Mouse (Mus musculus) spleen, postnatal 36 days (tissue): ENCODE data around the gene Drd3.
A peak's percentile ranks its signal among the peaks of the same experiment; 100 is the strongest.

ENCODE experiments used
- DNase-seq, 2 experiments: peaks; one replicate each; pipeline ENCODE4 v3.0.0; 2022; ENCODE audit warnings: low spot score in 2 of 2, mixed read lengths in 1 of 2

Gene Drd3

GRCm38 (mm10) chr16:43753751-43754150, at the start of gene Drd3:
Gene Drd3 (plus strand): TSS chr16:43754026.
- no peak for DNase-seq

DNA sequence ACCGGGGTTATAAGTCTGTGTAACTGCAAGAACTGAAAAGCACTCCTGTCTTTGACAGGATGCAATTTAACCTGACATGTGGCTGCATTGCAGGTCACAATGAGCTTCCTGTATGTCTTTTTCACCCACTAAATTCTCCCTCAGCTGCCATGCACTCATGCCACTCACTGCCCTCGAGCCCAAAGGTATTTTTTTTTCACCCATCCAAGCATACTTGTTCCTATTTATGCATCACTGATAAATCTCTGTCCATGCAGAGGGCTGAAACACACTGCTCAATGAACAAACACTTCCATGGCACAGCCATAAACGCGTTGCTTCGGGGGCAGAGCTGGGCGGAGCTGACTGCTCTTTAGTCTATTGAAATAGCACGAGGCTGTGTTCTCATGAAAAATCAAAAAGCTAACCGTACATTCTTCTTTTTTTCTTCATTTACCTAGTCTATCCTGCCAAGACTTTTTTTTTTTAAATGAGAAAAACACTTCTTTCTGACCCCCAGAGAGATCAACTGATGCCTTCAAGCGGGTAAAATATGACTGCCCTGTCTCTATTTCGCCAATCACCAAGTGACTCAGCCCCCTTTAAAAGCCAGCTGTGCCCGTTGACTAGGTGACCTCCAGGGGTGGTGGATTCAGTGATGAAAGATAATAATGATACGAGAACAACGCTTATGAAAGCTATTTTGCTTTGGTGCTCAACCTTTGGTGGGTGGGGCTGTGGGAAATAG, 45.3 kb upstream of the Drd3 start:
- DNase-seq, result no peak

DNA sequence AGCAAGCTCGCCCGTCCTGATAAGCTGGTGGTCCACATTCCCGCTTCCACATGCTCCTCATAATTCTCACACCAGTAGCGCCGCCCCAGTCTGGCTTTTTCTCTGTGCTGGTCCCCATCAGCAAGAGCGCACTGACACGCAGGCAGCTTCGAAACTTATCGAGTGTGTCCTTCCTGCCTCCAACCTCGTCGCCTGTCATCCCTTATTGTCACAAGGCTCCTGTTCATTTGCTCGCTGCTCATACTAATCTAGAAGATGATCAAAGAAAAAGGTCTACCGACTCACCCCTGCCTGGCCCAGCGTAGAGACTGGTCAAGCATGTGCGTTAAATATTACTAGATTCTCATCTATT, 44.8 kb upstream of the Drd3 start:
- peak in 1 of 2 experiments; percentile 32 for DNase-seq

DNA sequence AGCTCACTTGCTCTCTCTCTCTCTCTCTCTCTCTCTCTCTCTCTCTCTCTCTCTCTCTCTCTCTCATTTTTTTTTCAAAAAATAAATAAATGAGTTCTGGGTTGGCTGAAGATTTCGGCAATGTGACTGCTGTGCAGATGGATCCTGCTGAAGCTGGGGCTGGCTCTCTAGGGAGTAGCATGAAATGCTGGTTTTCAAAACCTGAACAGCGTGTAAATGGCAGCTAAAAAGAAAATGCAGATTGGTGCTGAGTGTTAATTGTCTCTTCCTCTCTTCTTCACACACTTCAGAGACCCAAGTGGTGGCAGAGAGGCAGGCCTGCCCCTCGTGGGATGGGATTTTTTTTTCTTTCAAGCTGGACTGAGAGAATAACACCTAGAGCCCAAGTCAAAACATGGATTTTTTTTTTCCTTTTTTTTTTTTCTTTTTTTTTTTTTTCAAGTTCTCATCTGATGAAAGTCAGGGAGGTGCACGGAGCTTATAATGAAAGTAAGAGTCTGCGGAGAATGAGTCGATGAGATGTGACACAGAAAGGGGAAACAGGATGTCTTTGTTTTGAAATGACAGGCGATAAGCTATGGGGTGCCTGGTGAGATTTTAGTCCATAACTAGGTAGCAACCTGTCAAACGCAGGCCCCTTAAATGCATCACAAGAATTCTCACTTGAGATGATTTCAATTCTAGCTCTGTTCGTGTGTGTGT, 44.2 kb upstream of the Drd3 start:
- DNase-seq, result peak; percentile 59 to 70

DNA sequence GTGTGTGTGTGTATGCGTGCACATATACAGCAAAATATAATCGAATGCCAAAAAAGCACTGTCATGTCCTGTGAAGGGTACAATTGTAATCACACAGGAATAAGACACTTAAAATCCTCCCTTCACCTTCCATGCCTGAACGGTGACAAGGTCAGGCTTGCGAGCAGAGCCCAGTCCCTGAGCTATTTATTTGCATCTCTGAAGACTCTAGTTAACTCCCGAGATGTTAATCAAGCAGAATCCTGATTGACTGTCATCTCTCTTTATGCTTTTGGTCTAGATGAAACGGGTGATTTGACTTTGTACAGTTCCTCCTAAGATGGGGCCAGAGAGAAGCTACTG, 43.7 kb upstream of the Drd3 start:
- DNase-seq, result no peak

- no peak for DNase-seq
These were observed 43.2 kb upstream of the Drd3 start for GRCm38 (mm10) chr16:43710651-43711050.

GRCm38 (mm10) chr16:43711361-43711760, 42.5 kb upstream of the Drd3 start:
- DNase-seq, result no peak

DNA sequence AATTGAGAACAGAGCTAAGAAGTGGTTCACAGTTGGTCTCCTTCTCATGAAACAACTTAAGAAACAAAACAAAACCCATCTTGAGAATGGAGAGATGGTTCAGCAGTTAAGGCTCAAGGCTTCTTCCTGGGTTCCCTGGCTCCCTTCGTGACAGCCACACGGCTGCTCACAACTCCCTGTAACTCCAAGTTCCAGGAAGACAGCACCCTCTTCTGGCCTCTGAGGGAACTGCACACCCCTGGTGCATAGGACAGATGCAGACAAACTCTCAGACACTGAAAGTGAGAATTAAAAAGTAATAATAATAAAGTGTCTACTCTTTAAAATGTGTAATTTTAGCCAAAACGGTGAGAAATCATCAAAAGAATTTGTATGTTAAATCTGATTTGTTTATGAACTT, 29.4 kb upstream of the Drd3 start:
- no peak for DNase-seq

DNA sequence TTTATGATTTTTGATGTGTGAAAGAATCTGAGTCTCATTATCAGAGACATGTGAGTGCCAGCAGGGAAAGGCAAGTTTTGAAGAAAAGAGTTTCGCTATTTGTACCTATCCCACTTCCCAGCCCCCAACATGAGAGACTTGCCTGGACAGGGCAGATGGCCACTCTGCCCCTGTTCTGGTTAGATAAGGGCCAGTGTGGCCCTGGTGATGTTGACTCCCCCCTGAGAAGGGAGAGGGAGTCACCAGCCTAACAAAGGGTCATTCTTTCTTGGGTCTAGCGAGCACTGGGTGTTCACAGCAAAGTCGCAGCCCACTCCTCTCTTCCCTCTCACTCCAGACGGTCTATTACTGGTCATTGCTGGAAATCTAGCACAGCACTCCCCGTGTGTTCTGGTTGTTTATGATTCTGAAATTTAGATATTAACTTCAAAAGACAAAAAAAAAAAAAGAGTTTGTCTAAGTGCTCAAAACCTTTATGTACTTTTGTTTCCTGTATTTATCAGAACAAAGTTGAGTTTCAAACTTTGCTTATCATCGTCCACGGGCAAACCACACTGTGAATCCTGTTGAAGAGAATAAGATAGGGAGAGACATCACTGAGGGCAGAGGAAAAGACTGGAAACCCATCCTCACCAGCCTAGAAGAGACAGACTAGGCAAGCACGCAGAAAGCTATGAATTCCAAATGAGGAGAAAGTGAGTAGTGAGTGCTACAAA, 24.2 kb upstream of the Drd3 start:
- DNase-seq, result no peak

DNA sequence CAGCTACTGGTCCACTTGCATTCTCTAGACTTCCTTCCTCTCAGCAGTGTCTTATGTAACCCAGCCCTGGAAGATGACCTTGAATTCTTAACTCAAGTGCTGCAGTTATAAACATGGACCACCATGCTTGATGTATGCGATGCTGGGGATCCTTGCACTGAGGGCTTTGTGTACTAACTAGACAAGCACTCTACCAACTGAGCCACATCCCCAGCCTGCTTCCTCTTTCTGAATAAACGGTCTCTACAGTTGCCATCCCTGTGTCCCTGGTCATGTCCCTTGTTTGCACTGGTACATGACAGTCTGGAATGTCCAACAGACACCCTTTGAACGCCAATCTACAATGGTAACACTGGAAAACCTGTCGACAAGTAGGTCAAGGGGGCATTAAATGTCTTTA, 23.5 kb upstream of the Drd3 start:
- DNase-seq, result no peak

- DNase-seq, result no peak
These were observed 21.3 kb upstream of the Drd3 start for GRCm38 (mm10) chr16:43732496-43732895.

DNA sequence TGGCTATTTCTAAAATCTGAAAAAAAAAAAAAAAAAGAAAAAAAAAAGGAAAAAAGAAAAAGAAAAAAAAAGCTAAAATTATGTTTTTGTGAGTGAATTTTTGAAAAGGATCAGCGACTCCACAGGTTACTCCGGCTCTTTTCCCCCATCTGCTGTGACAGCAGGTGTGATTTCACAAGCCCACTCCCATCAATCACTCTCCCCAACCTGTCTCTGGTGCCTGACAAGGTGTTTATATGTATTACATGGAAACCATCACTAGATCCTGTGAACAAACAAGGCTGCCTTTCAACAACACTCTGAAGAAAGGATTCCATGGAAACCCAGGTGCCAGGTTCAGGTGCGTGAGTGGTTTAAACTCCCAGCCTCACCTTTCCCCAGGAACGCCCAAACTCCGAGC, 20.9 kb upstream of the Drd3 start:
- no peak for DNase-seq

DNA sequence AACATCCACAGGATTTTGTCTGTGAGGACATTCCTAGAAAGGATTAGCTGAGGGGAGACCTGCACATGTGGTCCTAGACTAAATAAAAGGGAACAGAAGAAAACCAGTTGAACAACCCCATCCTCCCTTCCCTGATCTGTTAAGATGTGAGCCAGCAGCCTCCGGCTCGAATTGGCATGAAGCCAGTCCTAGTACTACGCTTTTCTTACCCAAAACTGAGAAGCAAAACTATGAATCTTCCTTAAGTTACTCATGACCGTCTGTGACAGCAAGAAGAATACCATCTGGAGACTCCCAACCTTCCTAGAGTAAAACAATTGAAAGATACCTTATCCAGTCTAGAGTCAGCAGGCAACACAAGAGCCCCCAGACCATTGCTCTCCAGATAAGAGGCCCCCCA, 15.9 kb upstream of the Drd3 start:
- no peak for DNase-seq

GRCm38 (mm10) chr16:43740936-43741335, 12.9 kb upstream of the Drd3 start:
- no peak for DNase-seq

DNA sequence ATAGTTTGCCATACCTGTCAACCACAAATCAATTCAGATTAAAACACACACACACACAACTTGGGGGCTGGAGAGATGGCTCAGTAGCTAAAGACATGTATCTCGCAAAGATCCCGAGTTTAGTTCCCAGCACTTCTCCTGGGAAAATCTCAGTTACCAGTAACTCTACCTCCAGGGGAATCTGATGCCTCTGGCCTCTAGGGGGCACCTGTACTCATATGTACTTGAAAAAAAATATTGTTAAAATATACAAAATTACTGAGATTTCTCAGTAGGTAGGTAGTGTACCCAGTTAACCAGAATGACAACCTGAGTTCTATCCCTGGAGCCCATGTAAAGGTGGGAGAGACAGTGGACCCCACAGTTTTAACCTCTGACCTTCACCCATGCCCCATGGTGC, 5.4 kb upstream of the Drd3 start:
- no peak for DNase-seq

GRCm38 (mm10) chr16:43752900-43753299, 926 bp upstream of the Drd3 start:
- no peak for DNase-seq

- no peak for DNase-seq
These were observed 18.5 kb downstream of the Drd3 start for GRCm38 (mm10) chr16:43772358-43772757.

GRCm38 (mm10) chr16:43772766-43773165, 18.9 kb downstream of the Drd3 start:
- no peak for DNase-seq

- no peak for DNase-seq
These were observed 19.7 kb downstream of the Drd3 start for GRCm38 (mm10) chr16:43773506-43773905.

- DNase-seq, result no peak
These were observed 23.1 kb downstream of the Drd3 start for GRCm38 (mm10) chr16:43776886-43777285.

DNA sequence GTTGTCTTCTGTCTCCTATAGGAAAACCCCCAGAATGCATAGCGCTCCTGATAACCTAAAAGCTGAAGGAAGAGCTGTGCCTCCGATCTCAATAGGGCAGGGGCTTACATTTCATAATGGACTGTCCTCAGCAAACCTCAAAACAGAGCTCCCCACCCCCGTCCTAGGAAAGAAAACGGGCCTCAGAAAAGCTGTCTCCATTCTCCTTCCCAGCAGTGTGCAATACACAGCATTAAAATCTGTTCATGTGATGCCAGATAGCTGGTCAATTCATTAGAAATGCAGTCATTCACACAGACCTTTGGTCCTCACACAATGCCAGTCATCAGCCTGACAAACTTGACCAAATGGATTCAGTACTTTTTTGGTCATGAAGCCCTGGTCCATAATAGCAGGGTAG, 45.7 kb downstream of the Drd3 start:
- no peak for DNase-seq

- DNase-seq, result no peak
These were observed 46.4 kb downstream of the Drd3 start for GRCm38 (mm10) chr16:43800119-43800721.

- DNase-seq, result no peak
These were observed 47.3 kb downstream of the Drd3 start for GRCm38 (mm10) chr16:43801137-43801536.
